Mouse (Mus musculus): ENCODE data around the gene Foxk1. TPM values are rescaled to one million over a fixed set of nuclear protein-coding genes. Genes with fewer than 3 reads are reported as not detected.

Foxk1 gene
- polyA plus RNA-seq, 1 experiment from 2014 or later: 3.0 TPM

DNA sequence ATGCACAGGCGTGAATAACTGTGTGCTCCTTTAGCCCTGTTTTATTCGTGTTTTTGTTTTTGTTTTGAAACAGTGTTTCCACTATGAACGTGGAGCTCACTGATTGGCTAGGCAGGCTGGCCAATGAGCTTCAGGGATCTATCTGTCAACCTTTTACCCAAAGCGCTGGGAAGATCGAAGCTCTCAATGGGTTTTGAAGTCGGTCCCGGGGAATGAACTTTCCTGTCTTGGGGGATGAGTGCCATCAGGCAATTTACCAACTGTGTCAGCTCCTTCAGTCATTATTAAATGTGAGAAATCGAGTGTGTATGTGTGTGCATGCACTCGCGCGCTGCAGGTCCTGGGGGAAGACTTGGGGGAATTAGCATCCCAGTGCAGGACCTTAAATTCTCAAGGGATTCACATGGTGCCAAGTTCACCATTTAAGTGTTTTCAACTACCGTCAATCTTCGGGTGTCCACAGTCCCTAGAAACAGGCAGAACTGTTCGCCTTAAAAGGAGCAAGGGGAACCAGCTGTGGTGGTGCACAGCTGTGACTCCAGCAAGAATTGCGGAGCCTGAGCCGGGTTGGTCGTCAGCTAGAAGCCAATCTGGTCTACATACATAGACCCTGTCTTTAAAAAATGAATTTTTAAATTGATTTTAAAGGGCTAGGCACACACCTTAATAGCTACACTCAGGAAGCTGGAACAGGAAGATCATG lies 965 bp upstream of the Foxk1 start:
- peaks cover 27% of the 10 kb centered on the region for H3K4me1 ChIP-seq (ENCODE audit: control insufficient read depth, insufficient read depth, low read length)
- peak overlapping the region; percentile 98 for H3K4me3 ChIP-seq (ENCODE audit: low read depth, low read length)
- H3K9me3 ChIP-seq (replicated peaks; ENCODE audit: control insufficient read depth, low read length): no peaks in the 10 kb centered on the region
- H3K36me3 ChIP-seq (ENCODE audit: control insufficient read depth, insufficient read depth, low read length): no peaks in the 10 kb centered on the region
- WGBS (ENCODE audit: insufficient replicate concordance): 22% methylated on average over 17 of the region's 17 CpGs
- no peak for ATAC-seq (replicated peaks; ENCODE audit: insufficient number of reproducible peaks, low FRiP score, low TSS enrichment)
- no peaks in the 10 kb centered on the region for H3K27me3 ChIP-seq (ENCODE audit: control insufficient read depth, insufficient read depth, low read length)
- peak overlapping the region; percentile 94 for H3K9ac ChIP-seq (ENCODE audit: low read depth, low read length)
- H3K4me2 ChIP-seq: peak overlapping the region; percentile 90
- H3K27ac ChIP-seq (ENCODE audit: low read depth, low read length): peak overlapping the region; percentile 16; the same call in 1 of the 2 replicates

DNA sequence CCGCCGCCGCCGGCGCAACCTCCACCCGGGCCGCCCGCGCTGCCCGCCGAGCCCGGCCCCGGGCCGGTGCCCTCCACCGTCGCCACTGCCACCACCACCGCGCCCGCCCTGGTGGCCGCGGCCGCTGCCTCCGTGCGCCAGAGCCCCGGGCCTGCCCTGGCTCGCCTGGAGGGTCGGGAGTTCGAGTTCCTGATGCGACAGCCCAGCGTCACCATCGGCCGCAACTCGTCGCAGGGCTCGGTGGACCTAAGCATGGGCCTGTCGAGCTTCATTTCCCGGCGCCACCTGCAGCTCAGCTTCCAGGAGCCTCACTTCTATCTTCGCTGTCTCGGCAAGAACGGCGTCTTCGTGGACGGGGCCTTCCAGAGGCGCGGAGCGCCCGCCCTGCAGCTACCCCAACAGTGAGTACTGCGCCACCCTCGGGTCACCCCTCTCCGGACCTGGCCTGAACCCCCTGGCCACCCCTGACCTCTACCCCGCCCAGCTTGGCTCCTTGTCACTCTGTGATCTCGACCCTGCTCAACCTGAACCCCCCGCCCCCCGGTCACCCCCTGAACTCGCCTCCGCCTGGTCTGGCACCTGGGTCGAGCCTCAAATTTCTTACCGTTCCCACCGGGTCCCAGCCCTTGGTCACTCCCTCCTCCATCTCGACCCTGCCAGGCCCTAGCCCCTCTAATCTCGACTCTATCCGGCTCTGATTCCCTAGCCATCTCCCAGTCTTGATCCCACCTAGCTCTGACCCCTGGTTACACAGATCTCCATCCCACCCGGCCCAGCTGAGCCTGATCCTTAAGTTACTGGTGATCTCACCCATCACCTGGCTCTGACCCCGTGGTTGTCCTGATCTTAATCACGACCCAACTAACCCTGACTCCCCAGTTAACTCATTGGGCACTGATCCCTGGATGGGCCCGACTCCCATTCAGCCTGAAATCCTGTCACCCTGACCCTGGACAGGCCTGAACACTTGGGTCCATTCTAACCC lies 636 bp downstream of the Foxk1 start:
- WGBS (ENCODE audit: insufficient replicate concordance): under 1% methylated on average over 54 of the region's 67 CpGs
- Histone ChIP-seq H3K4me2 (peak overlapping the region; percentile 90), H3K4me1 (ENCODE audit: control insufficient read depth, insufficient read depth, low read length) (peaks cover 27% of the 10 kb centered on the region), H3K36me3 (ENCODE audit: control insufficient read depth, insufficient read depth, low read length) (no peaks in the 10 kb centered on the region), H3K27ac (ENCODE audit: low read depth, low read length) (peak overlapping the region; percentile 91), H3K27me3 (ENCODE audit: control insufficient read depth, insufficient read depth, low read length) (no peaks in the 10 kb centered on the region), H3K4me3 (ENCODE audit: low read depth, low read length) (peak overlapping the region; percentile 98), H3K9me3 (replicated peaks; ENCODE audit: control insufficient read depth, low read length) (no peaks in the 10 kb centered on the region), H3K9ac (ENCODE audit: low read depth, low read length) (peak overlapping the region; percentile 94)
- peak; percentile 37; the same call in 1 of the 2 replicates for ATAC-seq (replicated peaks; ENCODE audit: insufficient number of reproducible peaks, low FRiP score, low TSS enrichment)

DNA sequence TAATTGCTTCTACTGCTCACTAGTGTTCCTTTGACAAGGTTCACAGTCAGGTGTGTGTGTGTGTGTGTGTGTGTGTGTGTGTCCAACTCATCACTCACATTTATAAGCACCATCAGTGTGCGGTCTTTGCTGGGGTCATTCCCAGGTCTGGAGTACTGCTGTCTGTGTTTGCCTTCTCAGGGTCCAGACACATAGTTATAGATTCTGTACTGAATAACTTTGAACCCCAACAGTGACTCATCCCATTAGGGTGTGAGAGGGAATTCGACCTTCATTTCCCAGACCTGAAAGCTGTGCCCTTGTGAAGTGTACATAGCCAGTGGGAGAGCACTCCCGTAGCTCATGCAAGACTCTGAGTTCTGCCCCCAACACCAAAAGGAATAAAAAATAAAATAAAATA lies 2.4 kb downstream of the Foxk1 start:
- H3K4me3 ChIP-seq (ENCODE audit: low read depth, low read length): no peak overlapping the region
- no peak overlapping the region for H3K27ac ChIP-seq (ENCODE audit: low read depth, low read length)
- 61% methylated on average over 3 of the region's 3 CpGs for WGBS (ENCODE audit: insufficient replicate concordance)
- H3K9me3 ChIP-seq (replicated peaks; ENCODE audit: control insufficient read depth, low read length): no peaks in the 10 kb centered on the region
- H3K4me1 ChIP-seq (ENCODE audit: control insufficient read depth, insufficient read depth, low read length): peaks cover 29% of the 10 kb centered on the region
- no peaks in the 10 kb centered on the region for H3K27me3 ChIP-seq (ENCODE audit: control insufficient read depth, insufficient read depth, low read length)
- H3K9ac ChIP-seq (ENCODE audit: low read depth, low read length): 0 out of 2 replicates have a peak overlapping the region, but pooled peaks have one; percentile 6
- no peak for ATAC-seq (replicated peaks; ENCODE audit: insufficient number of reproducible peaks, low FRiP score, low TSS enrichment)
- H3K4me2 ChIP-seq: peak overlapping the region; percentile 90
- 0 out of 2 replicates have a peak, but pooled peaks cover 2% of the 10 kb centered on the region for H3K36me3 ChIP-seq (ENCODE audit: control insufficient read depth, insufficient read depth, low read length)

DNA sequence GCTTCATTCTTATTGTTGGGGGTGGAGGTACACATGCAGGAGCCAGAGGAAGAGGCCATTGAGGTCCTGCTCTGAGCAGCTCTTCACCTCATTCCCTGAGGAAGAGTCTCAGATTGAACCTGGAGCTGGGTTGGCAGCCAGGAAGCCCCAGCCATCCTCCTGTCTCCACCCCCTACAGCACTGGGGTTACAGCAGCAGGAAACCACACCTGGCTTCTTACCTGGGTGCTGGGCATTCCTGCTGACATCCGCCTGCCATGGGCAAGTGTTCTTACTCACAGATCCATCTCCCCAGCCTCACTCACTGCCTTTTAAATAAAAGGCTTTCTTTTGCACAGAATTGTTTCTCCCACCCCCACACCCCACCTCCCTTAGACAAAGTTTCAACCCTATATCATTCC lies 3.0 kb downstream of the Foxk1 start:
- H3K9ac ChIP-seq (ENCODE audit: low read depth, low read length): no peak overlapping the region
- H3K9me3 ChIP-seq (replicated peaks; ENCODE audit: control insufficient read depth, low read length): no peaks in the 10 kb centered on the region
- H3K36me3 ChIP-seq (ENCODE audit: control insufficient read depth, insufficient read depth, low read length): 0 out of 2 replicates have a peak, but pooled peaks cover 2% of the 10 kb centered on the region
- H3K4me2 ChIP-seq: peak overlapping the region; percentile 24
- no peak overlapping the region for H3K4me3 ChIP-seq (ENCODE audit: low read depth, low read length)
- WGBS (ENCODE audit: insufficient replicate concordance): 82% methylated on average over 1 of the region's 1 CpGs
- H3K27me3 ChIP-seq (ENCODE audit: control insufficient read depth, insufficient read depth, low read length): no peaks in the 10 kb centered on the region
- H3K27ac ChIP-seq (ENCODE audit: low read depth, low read length): no peak overlapping the region
- peaks cover 32% of the 10 kb centered on the region for H3K4me1 ChIP-seq (ENCODE audit: control insufficient read depth, insufficient read depth, low read length)
- ATAC-seq (replicated peaks; ENCODE audit: insufficient number of reproducible peaks, low FRiP score, low TSS enrichment): no peak

DNA sequence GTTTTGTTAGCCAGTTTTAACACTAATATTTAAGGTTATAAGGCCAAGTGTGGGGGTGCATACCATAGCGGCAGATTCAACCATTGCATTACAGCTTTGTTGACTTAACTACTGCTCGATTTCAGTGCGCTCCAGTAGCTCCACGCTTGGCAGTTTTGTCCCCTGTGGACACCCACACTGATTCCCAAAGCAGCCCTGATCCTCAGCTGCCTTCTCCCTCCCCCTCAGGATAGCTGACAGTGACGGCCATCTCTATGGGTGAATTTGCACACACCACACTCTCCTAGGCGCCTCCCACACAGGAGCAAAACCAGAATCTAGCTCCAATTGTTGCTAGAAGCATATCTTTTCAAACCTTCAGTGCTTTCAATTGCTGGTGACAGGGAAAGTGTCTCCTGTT lies 4.1 kb downstream of the Foxk1 start:
- peaks cover 40% of the 10 kb centered on the region for H3K4me1 ChIP-seq (ENCODE audit: control insufficient read depth, insufficient read depth, low read length)
- H3K9ac ChIP-seq (ENCODE audit: low read depth, low read length): no peak overlapping the region
- 72% methylated on average over 6 of the region's 6 CpGs for WGBS (ENCODE audit: insufficient replicate concordance)

DNA sequence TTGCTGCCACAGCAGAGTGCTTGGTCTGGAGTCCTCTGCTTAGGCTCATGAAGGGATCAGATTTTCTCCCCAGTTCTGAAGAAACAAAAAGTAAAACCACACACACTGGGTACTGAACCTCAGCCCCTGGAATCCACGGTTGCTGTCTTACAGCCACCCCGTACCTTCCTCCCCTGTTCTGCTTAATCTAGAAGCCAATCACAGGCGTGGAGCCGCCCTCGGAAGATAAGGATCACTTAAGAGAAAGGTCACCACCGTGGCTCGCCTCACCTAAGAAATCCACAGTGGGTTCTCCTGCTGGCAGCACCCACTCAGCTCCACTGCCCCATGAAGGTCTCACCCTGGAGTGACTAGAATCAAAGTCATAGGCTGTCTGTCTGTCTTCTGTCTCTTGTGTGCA lies 5.1 kb downstream of the Foxk1 start:
- H3K9me3 ChIP-seq (replicated peaks; ENCODE audit: control insufficient read depth, low read length): no peaks in the 10 kb centered on the region
- peaks cover 40% of the 10 kb centered on the region for H3K4me1 ChIP-seq (ENCODE audit: control insufficient read depth, insufficient read depth, low read length)
- no peak overlapping the region for H3K27ac ChIP-seq (ENCODE audit: low read depth, low read length)
- 0 out of 2 replicates have a peak, but pooled peaks cover 2% of the 10 kb centered on the region for H3K36me3 ChIP-seq (ENCODE audit: control insufficient read depth, insufficient read depth, low read length)
- no peak overlapping the region for H3K4me3 ChIP-seq (ENCODE audit: low read depth, low read length)
- no peak for ATAC-seq (replicated peaks; ENCODE audit: insufficient number of reproducible peaks, low FRiP score, low TSS enrichment)
- H3K27me3 ChIP-seq (ENCODE audit: control insufficient read depth, insufficient read depth, low read length): no peaks in the 10 kb centered on the region
- H3K9ac ChIP-seq (ENCODE audit: low read depth, low read length): no peak overlapping the region
- WGBS (ENCODE audit: insufficient replicate concordance): 69% methylated on average over 7 of the region's 7 CpGs
- H3K4me2 ChIP-seq: no peak overlapping the region

More for the DNA sequence above, 4.1 kb downstream of the Foxk1 start:
- Histone ChIP-seq H3K27me3 (ENCODE audit: control insufficient read depth, insufficient read depth, low read length) (no peaks in the 10 kb centered on the region), H3K36me3 (ENCODE audit: control insufficient read depth, insufficient read depth, low read length) (0 out of 2 replicates have a peak, but pooled peaks cover 2% of the 10 kb centered on the region), H3K4me2 (no peak overlapping the region), H3K4me3 (ENCODE audit: low read depth, low read length) (no peak overlapping the region), H3K27ac (ENCODE audit: low read depth, low read length) (no peak overlapping the region), H3K9me3 (replicated peaks; ENCODE audit: control insufficient read depth, low read length) (no peaks in the 10 kb centered on the region)
- no peak for ATAC-seq (replicated peaks; ENCODE audit: insufficient number of reproducible peaks, low FRiP score, low TSS enrichment)

DNA sequence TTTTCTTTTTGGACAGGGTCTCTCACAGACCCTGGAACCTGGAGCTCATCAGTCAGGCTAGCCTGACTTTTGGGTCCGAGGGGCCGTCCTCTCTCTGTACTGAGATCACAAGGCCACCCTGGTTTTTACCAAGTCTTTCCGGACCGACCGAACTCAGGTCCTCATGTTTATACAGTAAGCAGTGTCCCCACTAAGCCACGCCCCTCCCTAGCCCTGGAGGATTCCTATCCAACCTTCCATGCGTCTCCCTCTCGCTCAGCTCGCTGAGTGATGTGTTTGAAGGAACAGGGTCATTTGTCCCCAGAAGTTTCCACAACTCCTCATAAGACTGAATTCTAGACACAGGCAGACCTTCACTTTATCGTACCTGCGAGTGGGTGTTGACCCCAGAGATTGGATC lies 5.6 kb downstream of the Foxk1 start:
- Histone ChIP-seq H3K4me2 (no peak overlapping the region), H3K27me3 (ENCODE audit: control insufficient read depth, insufficient read depth, low read length) (no peaks in the 10 kb centered on the region), H3K27ac (ENCODE audit: low read depth, low read length) (no peak overlapping the region), H3K4me3 (ENCODE audit: low read depth, low read length) (no peak overlapping the region), H3K9me3 (replicated peaks; ENCODE audit: control insufficient read depth, low read length) (no peaks in the 10 kb centered on the region), H3K36me3 (ENCODE audit: control insufficient read depth, insufficient read depth, low read length) (0 out of 2 replicates have a peak, but pooled peaks cover 2% of the 10 kb centered on the region), H3K9ac (ENCODE audit: low read depth, low read length) (no peak overlapping the region), H3K4me1 (ENCODE audit: control insufficient read depth, insufficient read depth, low read length) (peaks cover 40% of the 10 kb centered on the region)
- ATAC-seq (replicated peaks; ENCODE audit: insufficient number of reproducible peaks, low FRiP score, low TSS enrichment): no peak
- WGBS (ENCODE audit: insufficient replicate concordance): 56% methylated on average over 11 of the region's 11 CpGs

DNA sequence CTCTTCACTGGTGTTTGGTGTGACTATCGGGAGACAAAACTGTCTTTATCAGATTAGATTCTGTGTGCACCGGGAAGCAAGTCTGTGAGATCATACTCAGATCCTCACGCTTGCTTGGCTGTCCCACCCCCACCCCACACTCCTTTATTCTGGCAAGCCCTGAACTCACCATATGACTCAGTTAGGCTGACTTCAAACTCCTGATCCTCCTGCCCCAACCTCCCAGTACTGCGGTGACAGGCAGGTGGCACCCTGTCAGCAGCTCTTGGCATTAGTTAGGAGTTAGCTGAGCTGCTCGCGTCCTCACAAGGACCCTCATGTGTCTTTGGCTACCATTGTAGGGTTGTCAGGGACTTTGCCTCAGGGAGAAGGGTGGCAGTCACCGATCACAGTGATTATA lies 6.1 kb downstream of the Foxk1 start:
- Histone ChIP-seq H3K9ac (ENCODE audit: low read depth, low read length) (no peak overlapping the region), H3K4me1 (ENCODE audit: control insufficient read depth, insufficient read depth, low read length) (peaks cover 38% of the 10 kb centered on the region), H3K36me3 (ENCODE audit: control insufficient read depth, insufficient read depth, low read length) (0 out of 2 replicates have a peak, but pooled peaks cover 2% of the 10 kb centered on the region), H3K27me3 (ENCODE audit: control insufficient read depth, insufficient read depth, low read length) (no peaks in the 10 kb centered on the region), H3K9me3 (replicated peaks; ENCODE audit: control insufficient read depth, low read length) (no peaks in the 10 kb centered on the region), H3K4me3 (ENCODE audit: low read depth, low read length) (no peak overlapping the region), H3K27ac (ENCODE audit: low read depth, low read length) (no peak overlapping the region), H3K4me2 (no peak overlapping the region)
- 74% methylated on average over 7 of the region's 7 CpGs for WGBS (ENCODE audit: insufficient replicate concordance)
- ATAC-seq (replicated peaks; ENCODE audit: insufficient number of reproducible peaks, low FRiP score, low TSS enrichment): no peak
